Mouse (Mus musculus) kidney, embryonic 16.5 days (tissue): ENCODE results near the gene Erlin1. TPM values are rescaled to one million over a fixed set of nuclear protein-coding genes. Genes with fewer than 3 reads are reported as not detected.

Experiments used
- ATAC-seq: fragments of 200-750 bp; cut with Nextera tagmentation; 2 replicates; pipeline ENCODE4 v1.8.0; 2017; ENCODE audit warnings: moderate TSS enrichment; ENCODE audit not compliant: low FRiP score, low TSS enrichment
- H3K27ac ChIP-seq: fragments of 300-500 bp; sonication (generic); 2 replicates; pipeline ENCODE4 v1.5.1; 2014; ENCODE audit warnings: low read length
- H3K27me3 ChIP-seq: fragments of 300-500 bp; sonication (generic); 2 replicates; pipeline ENCODE4 v1.6.1; 2014; ENCODE audit warnings: low read length, control low read depth, mixed read lengths; ENCODE audit not compliant: insufficient read depth
- H3K36me3 ChIP-seq: fragments of 300-500 bp; sonication (generic); 2 replicates; pipeline ENCODE4 v1.6.1; 2014; ENCODE audit warnings: low read length, control low read depth, mixed read lengths; ENCODE audit not compliant: insufficient read depth
- H3K4me1 ChIP-seq: fragments of 300-500 bp; sonication (generic); 2 replicates; pipeline ENCODE4 v1.6.1; 2014; ENCODE audit warnings: low read length, control low read depth, mixed read lengths; ENCODE audit not compliant: insufficient read depth
- H3K4me2 ChIP-seq: fragments of 300-500 bp; sonication (generic); replicated peaks from 2 replicates; pipeline ENCODE4 v1.6.1; 2014; ENCODE audit warnings: low read depth, low read length
- H3K4me3 ChIP-seq: fragments of 300-500 bp; sonication (generic); 2 replicates; pipeline ENCODE4 v1.5.1; 2014; ENCODE audit warnings: mild to moderate bottlenecking, low read length
- H3K9ac ChIP-seq: fragments of 300-500 bp; sonication (generic); replicated peaks from 2 replicates; pipeline ENCODE4 v1.6.1; 2014; ENCODE audit warnings: low read length
- H3K9me3 ChIP-seq: fragments of 300-500 bp; sonication (generic); 2 replicates; pipeline ENCODE4 v1.6.1; 2016; ENCODE audit warnings: low read length, control low read depth
- WGBS: fragments of 180-500 bp; shearing (Covaris S2); extraction: QIAGEN DNeasy Blood & Tissue Kit; methylation state at CpG from one replicate; pipeline ENCODE4 v1.1.7; 2014; 5-methylcytosine and 5-hydroxymethylcytosine counted together
- polyA plus RNA-seq: library from polyadenylated mRNA; unstranded; fragments of >200 nt; fragmentation: Nextera tagmentation; extraction: Ambion mirVana; gene quantifications from 2 replicates; pipeline ENCODE4 v1.2.1, GENCODE M21; 2015

Erlin1 gene
- 57.7 and 58.1 TPM in 2 replicates for polyA plus RNA-seq

GRCm38 (mm10) chr19:44069121-44069913, at the start of gene Erlin1:
Erlin1 (minus strand) TSS chr19:44069785.
- Histone ChIP-seq H3K27ac (peak within 1 kb of the TSS; percentile 70), H3K9me3 (no peaks in the 10 kb centered on the region), H3K4me2 (peak within 1 kb of the TSS; percentile 85), H3K27me3 (no peaks in the 10 kb centered on the region), H3K4me1 (peaks cover 19% of the 10 kb centered on the region; the same call in 1 of the 2 replicates), H3K36me3 (no peaks in the 10 kb centered on the region), H3K9ac (peak within 1 kb of the TSS; percentile 79), H3K4me3 (peak within 1 kb of the TSS; percentile 77)
- under 1% methylated on average over 73 of the region's 75 CpGs for whole genome bisulfite sequencing
- ATAC-seq, result peak; percentile 93

GRCm38 (mm10) chr19:44117793-44118192, 48.2 kb upstream of the Erlin1 start:
- Histone ChIP-seq H3K36me3 (peaks cover 59% of the 10 kb centered on the region), H3K4me1 (no peaks in the 10 kb centered on the region), H3K4me3 (no peak overlapping the region), H3K27me3 (no peaks in the 10 kb centered on the region), H3K4me2 (no peak overlapping the region), H3K9ac (no peak overlapping the region), H3K9me3 (no peaks in the 10 kb centered on the region), H3K27ac (no peak overlapping the region)
- no peak for ATAC-seq

GRCm38 (mm10) chr19:44111706-44112105, 42.1 kb upstream of the Erlin1 start:
- no peak for ATAC-seq
- Histone ChIP-seq H3K4me1 (peaks cover 6% of the 10 kb centered on the region), H3K4me3 (no peak overlapping the region), H3K9ac (no peak overlapping the region), H3K27me3 (no peaks in the 10 kb centered on the region), H3K9me3 (no peaks in the 10 kb centered on the region), H3K36me3 (peaks cover 36% of the 10 kb centered on the region), H3K27ac (no peak overlapping the region), H3K4me2 (no peak overlapping the region)
- 66% methylated on average over 7 of the region's 7 CpGs for WGBS

GRCm38 (mm10) chr19:44110356-44110755, 40.8 kb upstream of the Erlin1 start:
- Histone ChIP-seq H3K27ac (peak overlapping the region; percentile 56), H3K4me2 (no peak overlapping the region), H3K27me3 (no peaks in the 10 kb centered on the region), H3K4me3 (no peak overlapping the region), H3K4me1 (peaks cover 13% of the 10 kb centered on the region), H3K9ac (no peak overlapping the region), H3K9me3 (no peaks in the 10 kb centered on the region), H3K36me3 (peaks cover 36% of the 10 kb centered on the region)
- WGBS, result 53% methylated on average over 9 of the region's 9 CpGs
- ATAC-seq, result no peak; the same call in 1 of the 2 replicates

GRCm38 (mm10) chr19:44108996-44109395, 39.4 kb upstream of the Erlin1 start:
- Histone ChIP-seq H3K36me3 (peaks cover 29% of the 10 kb centered on the region), H3K4me3 (no peak overlapping the region), H3K27ac (no peak overlapping the region), H3K9me3 (no peaks in the 10 kb centered on the region), H3K4me2 (no peak overlapping the region), H3K4me1 (peaks cover 23% of the 10 kb centered on the region), H3K9ac (no peak overlapping the region), H3K27me3 (no peaks in the 10 kb centered on the region)
- ATAC-seq, result no peak

- Histone ChIP-seq H3K4me1 (peaks cover 23% of the 10 kb centered on the region), H3K9me3 (no peaks in the 10 kb centered on the region), H3K27ac (peak overlapping the region; percentile 74), H3K36me3 (peaks cover 18% of the 10 kb centered on the region), H3K4me2 (peak overlapping the region; percentile 86), H3K4me3 (peak overlapping the region; percentile 96), H3K9ac (peak overlapping the region; percentile 95), H3K27me3 (no peaks in the 10 kb centered on the region)
- WGBS, result 29% methylated on average over 22 of the region's 22 CpGs
- peak; percentile 37; the same call in 1 of the 2 replicates for ATAC-seq
Measured at GRCm38 (mm10) chr19:44107661-44108521, 38.3 kb upstream of the Erlin1 start.

GRCm38 (mm10) chr19:44106831-44107660, 37.5 kb upstream of the Erlin1 start, which contains the start of gene Chuk:
Chuk (minus strand) TSS chr19:44107480.
- peak within 1 kb of the TSS; percentile 95 for H3K9ac ChIP-seq
- no peaks in the 10 kb centered on the region for H3K9me3 ChIP-seq
- peak; percentile 97 for ATAC-seq
- peak within 1 kb of the TSS; percentile 86 for H3K4me2 ChIP-seq
- H3K27me3 ChIP-seq, result no peaks in the 10 kb centered on the region
- peak within 1 kb of the TSS; percentile 74 for H3K27ac ChIP-seq
- peaks cover 10% of the 10 kb centered on the region for H3K36me3 ChIP-seq
- H3K4me1 ChIP-seq, result peaks cover 23% of the 10 kb centered on the region
- peak within 1 kb of the TSS; percentile 96 for H3K4me3 ChIP-seq
- under 1% methylated on average over 66 of the region's 67 CpGs for WGBS

GRCm38 (mm10) chr19:44104393-44104792, 34.8 kb upstream of the Erlin1 start:
- no peak for ATAC-seq
- no peak overlapping the region for H3K27ac ChIP-seq
- 92% methylated on average over 1 of the region's 1 CpGs for WGBS
- no peak overlapping the region for H3K4me3 ChIP-seq
- no peak overlapping the region for H3K9ac ChIP-seq
- H3K27me3 ChIP-seq, result no peaks in the 10 kb centered on the region
- no peaks in the 10 kb centered on the region for H3K9me3 ChIP-seq
- H3K4me2 ChIP-seq, result no peak overlapping the region
- peaks cover 8% of the 10 kb centered on the region for H3K36me3 ChIP-seq
- H3K4me1 ChIP-seq, result peaks cover 23% of the 10 kb centered on the region

- Histone ChIP-seq H3K4me2 (no peak overlapping the region), H3K27ac (no peak overlapping the region), H3K4me3 (no peak overlapping the region), H3K9me3 (no peaks in the 10 kb centered on the region), H3K4me1 (peaks cover 21% of the 10 kb centered on the region), H3K36me3 (peaks cover 15% of the 10 kb centered on the region), H3K9ac (no peak overlapping the region), H3K27me3 (no peaks in the 10 kb centered on the region)
- no peak for ATAC-seq
- WGBS, result 76% methylated on average over 3 of the region's 3 CpGs
Measured at GRCm38 (mm10) chr19:44103001-44103400, 33.4 kb upstream of the Erlin1 start.
